Mouse (Mus musculus) adrenal gland (tissue): ENCODE measurements around the gene Itsn1.

ENCODE experiments used
- microRNA-seq, 2 experiments: library from miRNA; unstranded; fragments of <30 nt; microRNA quantifications; one replicate each; pipeline ENCODE4; 2019

Itsn1 gene

Small RNAs within 50 kb of the gene (microRNA-seq; reads per million reads assigned to microRNA genes)
- gene Gm27773: 0 reads per million in 2 experiments
